Mouse (Mus musculus) embryo, embryonic 10 days (tissue): ENCODE data around the gene Tyw3.

Experiments
- DNase-seq: peaks from one replicate; pipeline ENCODE4 v3.0.0-alpha.2; 2015; ENCODE audit warnings: low spot score

Gene Tyw3

DNA sequence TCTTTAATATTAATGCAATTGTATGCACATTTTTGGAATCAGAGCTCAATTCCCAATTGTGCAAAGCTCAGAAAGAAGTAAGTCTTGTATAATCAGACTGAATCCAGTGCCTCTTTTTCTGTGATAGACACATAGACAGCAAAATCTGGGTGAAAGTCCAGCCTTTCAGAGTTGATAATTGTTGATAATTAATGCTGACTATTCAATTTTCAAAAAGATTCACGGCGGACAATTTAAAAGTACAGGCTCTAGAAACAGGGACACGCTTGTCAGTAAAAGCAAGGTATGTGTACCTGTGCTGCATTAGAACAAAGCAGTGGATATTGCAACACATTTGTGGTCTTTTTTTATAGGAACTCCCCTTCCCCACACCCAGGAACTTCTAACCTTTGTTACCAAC is 34.7 kb downstream of the Tyw3 start:
- no peak for DNase-seq

GRCm38 (mm10) chr3:154551035-154551411 is 45.9 kb downstream of the Tyw3 start:
- no peak for DNase-seq

DNA sequence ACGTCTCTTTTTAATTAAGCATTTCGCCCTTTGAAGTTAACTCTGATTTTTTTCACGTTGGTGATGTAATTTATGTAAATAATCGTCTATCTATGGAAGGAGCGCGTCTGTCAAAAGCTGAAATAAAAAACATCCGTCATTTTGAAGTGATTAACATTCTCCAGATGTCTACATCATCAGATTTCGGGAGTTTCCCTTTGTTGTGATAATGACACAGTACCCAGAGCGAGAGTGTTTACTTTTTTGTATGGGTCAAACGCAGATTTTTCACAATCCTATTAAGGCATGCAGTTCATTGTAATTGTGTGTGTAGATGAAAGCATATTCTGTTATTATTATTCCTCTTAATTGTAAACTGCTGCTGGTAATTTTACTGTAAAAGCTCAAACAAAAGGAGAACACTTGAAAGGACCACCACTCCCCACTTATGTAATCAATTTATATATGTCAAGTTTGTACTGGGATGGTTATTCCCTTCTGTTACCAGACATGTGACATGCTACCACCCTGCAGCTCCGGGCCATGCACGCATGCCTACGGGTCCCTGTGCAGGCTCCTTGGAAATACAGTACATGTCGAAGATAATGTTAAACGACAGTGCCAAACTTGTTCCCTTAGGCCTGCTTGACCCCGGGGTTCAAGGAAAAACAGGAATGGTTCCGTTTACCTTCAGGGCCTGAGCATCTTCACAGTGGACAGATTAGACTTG is 46.4 kb downstream of the Tyw3 start:
- peak; percentile 12 for DNase-seq

DNA sequence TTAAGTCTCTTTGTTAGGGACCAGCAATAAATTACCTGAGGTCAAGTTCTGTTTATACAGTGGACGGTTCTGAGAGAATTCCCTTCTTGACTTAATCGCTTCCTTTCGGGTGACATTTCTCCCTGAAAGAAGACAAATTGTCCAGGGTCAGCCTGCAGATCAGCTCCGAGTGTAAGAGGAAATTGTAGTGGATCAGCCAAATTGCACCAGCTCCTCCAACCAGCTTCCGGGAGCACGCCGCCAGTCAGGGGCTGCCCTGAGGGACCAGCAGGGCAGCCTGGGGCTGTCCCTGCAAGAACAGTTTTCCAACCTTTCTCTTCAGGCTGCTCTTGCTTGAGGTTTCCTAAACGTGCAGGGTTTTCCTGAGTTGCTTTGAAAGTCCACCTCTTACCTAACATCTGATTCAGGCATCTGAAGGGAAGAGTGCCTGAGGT is 48.0 kb downstream of the Tyw3 start:
- peak; percentile 75 for DNase-seq

- peak; percentile 61 for DNase-seq
Observed at GRCm38 (mm10) chr3:154547549-154548426, 49.1 kb downstream of the Tyw3 start.

DNA sequence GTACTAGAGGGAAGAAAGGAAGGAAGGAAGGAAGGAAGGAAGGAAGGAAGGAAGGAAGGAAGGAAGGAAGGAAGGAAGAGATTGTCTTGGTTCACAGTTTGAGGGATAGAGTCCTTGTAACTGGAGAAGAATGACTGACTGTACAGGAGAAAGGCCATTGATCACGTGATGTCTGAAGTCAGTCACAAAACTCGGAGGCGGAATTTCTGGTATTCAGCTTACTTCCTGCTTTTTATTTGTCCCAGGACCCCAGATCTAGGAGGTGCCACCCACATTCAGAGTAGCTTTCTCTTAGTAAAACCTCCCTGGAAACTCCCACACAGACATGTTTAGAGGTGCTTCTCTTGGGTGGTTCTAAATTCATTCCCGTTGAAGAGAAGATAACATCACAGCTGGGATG is 50.7 kb downstream of the Tyw3 start:
- no peak for DNase-seq

DNA sequence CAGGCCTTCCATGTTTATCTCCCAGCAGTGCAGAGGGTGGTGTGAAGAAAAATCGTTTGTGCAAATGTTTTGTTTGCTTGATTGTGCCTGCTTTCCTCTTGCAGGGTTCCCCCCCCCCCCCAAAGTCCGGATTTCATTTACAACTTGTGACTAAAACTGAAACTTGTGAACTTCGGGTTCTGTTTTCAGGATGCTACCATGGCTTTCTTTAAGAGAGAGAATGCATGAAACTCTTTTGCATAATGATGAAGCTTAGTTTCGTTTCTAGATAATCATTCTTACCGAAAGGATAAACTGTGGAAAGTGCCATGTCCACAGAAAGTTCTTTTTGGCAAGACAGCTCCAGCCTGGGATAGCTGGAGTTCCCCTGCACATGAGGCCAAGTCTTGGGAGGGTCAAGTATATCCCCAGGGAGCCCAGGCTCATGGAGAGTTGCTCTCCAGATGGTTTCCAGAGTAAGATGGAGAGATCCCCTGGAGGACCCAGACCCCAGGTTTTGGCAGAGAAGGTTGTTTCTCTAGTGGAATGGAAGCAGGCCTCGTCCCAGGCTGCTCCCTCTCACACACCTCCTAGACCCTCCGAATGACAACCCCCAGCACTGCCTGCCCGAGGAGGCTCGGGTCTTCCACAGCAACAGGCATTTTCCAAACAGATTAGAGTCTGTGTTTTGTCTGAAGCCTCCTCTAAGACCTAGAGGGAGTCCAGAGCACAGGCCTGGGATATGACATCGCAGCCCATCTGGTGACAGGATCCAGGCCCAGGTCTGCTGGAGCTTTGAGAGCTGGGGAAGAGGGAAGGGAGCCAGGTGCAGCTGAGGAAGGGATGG is 56.6 kb downstream of the Tyw3 start:
- DNase-seq: peak; percentile 13

GRCm38 (mm10) chr3:154536134-154536533 is 60.8 kb downstream of the Tyw3 start:
- DNase-seq: no peak

GRCm38 (mm10) chr3:154533246-154533645 is 63.7 kb downstream of the Tyw3 start:
- DNase-seq: no peak

- DNase-seq: no peak
Observed at GRCm38 (mm10) chr3:154528973-154529372, 67.9 kb downstream of the Tyw3 start.

- DNase-seq: peak; percentile 57
Observed at GRCm38 (mm10) chr3:154526610-154527009, 70.3 kb downstream of the Tyw3 start.
